Mouse (Mus musculus) kidney, postnatal 0 days (tissue): Measurements from ENCODE around the gene Spata2. TPM values are rescaled to one million over a fixed set of nuclear protein-coding genes. Genes with fewer than 3 reads are reported as not detected.

Source experiments
- ATAC-seq: fragments of 200-750 bp; cut with Nextera tagmentation; replicated peaks from 2 replicates; pipeline ENCODE4 v1.8.0; 2017; ENCODE audit warnings: low read depth, moderate number of reproducible peaks, moderate TSS enrichment, moderate library complexity; ENCODE audit not compliant: low FRiP score
- DNase-seq: peaks from one replicate; pipeline ENCODE4 v3.0.0-alpha.2; 2016; ENCODE audit warnings: low spot score
- H3K27ac ChIP-seq: fragments of 300-500 bp; sonication (generic); 2 replicates; pipeline ENCODE4 v1.5.1; 2014; ENCODE audit warnings: mild to moderate bottlenecking
- H3K27me3 ChIP-seq: fragments of 300-500 bp; sonication (generic); 2 replicates; pipeline ENCODE4 v1.6.1; 2014; ENCODE audit warnings: low read length, mixed read lengths; ENCODE audit not compliant: insufficient read depth
- H3K36me3 ChIP-seq: fragments of 300-500 bp; sonication (generic); 2 replicates; pipeline ENCODE4 v1.6.1; 2014; ENCODE audit warnings: low read length, mixed read lengths; ENCODE audit not compliant: insufficient read depth
- H3K4me1 ChIP-seq: fragments of 300-500 bp; sonication (generic); replicated peaks from 2 replicates; pipeline ENCODE4 v1.6.1; 2014; ENCODE audit warnings: antibody characterized with exemption, low read length, mixed read lengths; ENCODE audit not compliant: insufficient read depth
- H3K4me2 ChIP-seq: fragments of 300-500 bp; sonication (generic); 2 replicates; pipeline ENCODE4 v1.6.1; 2014; ENCODE audit warnings: mild to moderate bottlenecking, low read length, moderate library complexity, mixed read lengths
- H3K4me3 ChIP-seq: fragments of 300-500 bp; sonication (generic); replicated peaks from 2 replicates; pipeline ENCODE4 v1.5.1; 2014; ENCODE audit warnings: low read depth, low read length
- H3K9ac ChIP-seq: fragments of 300-500 bp; sonication (generic); 2 replicates; pipeline ENCODE4 v1.6.1; 2014; ENCODE audit warnings: low read depth, low read length
- H3K9me3 ChIP-seq: fragments of 300-500 bp; sonication (generic); replicated peaks from 2 replicates; pipeline ENCODE4 v1.6.1; 2016; ENCODE audit warnings: low read length, inconsistent platforms, mixed read lengths
- CTCF ChIP-seq: IDR thresholded peaks from 2 replicates; pipeline ENCODE4 v1.5.1; 2016; ENCODE audit warnings: antibody characterized with exemption, low read depth, mild to moderate bottlenecking, moderate library complexity
- WGBS: fragments of 180-500 bp; shearing (Covaris S2); extraction: QIAGEN DNeasy Blood & Tissue Kit; methylation state at CpG from one replicate; pipeline ENCODE4 v1.1.7; 2014; 5-methylcytosine and 5-hydroxymethylcytosine counted together
- polyA plus RNA-seq: library from polyadenylated mRNA; unstranded; fragments of >200 nt; fragmentation: Nextera tagmentation; extraction: Ambion mirVana; gene quantifications from 2 replicates; pipeline ENCODE4 v1.2.1, GENCODE M21; 2015

Spata2 gene
- polyA plus RNA-seq, 1 experiment from 2014 or later: 14.3 TPM

DNA sequence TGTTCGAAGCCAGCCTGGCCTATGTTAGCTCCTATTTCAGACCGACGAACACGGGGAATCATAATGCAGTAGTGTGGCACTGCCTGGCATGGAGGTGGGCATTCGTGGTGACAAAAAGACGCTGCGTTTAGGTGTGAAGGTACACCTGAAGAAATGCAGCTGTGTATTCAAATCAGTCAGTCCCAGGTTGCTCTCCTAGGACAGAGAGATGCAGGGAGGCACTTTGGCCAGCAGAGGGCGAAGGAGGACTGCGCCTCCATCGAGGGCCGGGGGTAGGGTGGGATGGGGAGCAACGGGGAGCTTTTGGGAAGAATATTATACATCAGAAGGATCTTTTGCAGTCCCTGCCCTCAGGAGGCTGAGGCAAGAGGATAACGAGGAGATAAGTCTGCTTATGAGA is 39.4 kb upstream of the Spata2 start:
- 16% methylated on average over 13 of the region's 13 CpGs for WGBS
- no peak overlapping the region for H3K9ac ChIP-seq
- H3K4me1 ChIP-seq: no peaks in the 10 kb centered on the region
- TF ChIP-seq CTCF: peak; percentile 94
- no peak for ATAC-seq
- H3K27ac ChIP-seq: no peak overlapping the region
- H3K9me3 ChIP-seq: no peaks in the 10 kb centered on the region
- H3K4me3 ChIP-seq: no peak overlapping the region
- no peaks in the 10 kb centered on the region for H3K36me3 ChIP-seq
- H3K27me3 ChIP-seq: no peaks in the 10 kb centered on the region
- DNase-seq: peak; percentile 73
- H3K4me2 ChIP-seq: no peak overlapping the region

DNA sequence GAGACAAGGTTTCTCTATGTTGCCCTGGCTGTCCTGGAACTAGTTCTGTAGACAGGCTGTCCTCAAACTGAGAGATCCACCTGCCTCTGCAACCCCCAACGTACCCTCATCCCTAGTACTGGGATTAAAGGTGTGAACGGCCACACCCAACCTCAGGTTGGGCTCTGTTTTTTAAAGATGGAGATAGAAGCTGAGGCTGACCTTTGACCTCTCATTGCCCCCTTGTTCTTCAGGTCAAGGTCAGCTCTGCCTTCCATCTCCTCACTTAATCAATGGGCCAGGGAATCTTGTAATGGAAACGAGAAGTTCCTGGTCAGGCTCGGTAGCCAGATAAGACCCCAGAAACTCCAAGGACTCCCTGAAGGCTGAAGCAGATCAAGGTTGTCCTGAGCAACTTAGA is 37.8 kb upstream of the Spata2 start:
- ATAC-seq: no peak
- no peak overlapping the region for H3K4me2 ChIP-seq
- 85% methylated on average over 4 of the region's 4 CpGs for WGBS
- no peak overlapping the region for H3K4me3 ChIP-seq
- no peak overlapping the region for H3K9ac ChIP-seq
- H3K9me3 ChIP-seq: no peaks in the 10 kb centered on the region
- H3K4me1 ChIP-seq: no peaks in the 10 kb centered on the region
- no peak overlapping the region for H3K27ac ChIP-seq
- DNase-seq: no peak
- H3K27me3 ChIP-seq: no peaks in the 10 kb centered on the region
- no peaks in the 10 kb centered on the region for H3K36me3 ChIP-seq
- no peak for TF ChIP-seq CTCF

DNA sequence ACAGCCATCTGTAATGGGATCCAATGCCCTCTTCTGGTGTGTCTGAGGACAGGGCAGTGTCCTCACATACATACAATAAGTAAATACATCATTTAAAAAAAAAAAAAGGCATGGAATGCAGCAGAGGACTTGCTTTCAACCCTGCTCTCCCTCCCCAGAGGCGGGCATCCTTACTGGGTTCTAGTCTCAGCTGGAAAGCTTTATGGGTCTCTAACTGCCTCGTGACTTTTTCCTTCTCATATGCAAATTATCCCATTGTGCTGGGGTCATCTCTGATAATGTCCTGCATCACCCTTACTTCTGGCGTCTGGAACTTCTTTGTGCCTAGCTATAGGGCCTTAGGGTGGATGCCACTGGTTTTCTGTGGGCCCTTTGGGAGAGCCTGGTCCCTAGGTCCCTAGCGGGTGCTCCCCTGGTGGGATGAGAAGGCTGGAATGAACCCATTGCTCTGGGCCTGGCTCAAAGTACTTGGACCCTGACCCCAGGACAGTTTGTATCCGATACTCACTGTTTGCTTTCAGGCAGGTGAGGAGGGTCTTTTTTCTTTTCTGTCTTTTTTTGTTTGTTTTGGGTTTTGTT is 37.3 kb upstream of the Spata2 start:
- DNase-seq (no peak), ATAC-seq (no peak)
- Histone ChIP-seq H3K27ac (no peak overlapping the region), H3K36me3 (no peaks in the 10 kb centered on the region), H3K27me3 (no peaks in the 10 kb centered on the region), H3K9ac (no peak overlapping the region), H3K9me3 (no peaks in the 10 kb centered on the region), H3K4me3 (no peak overlapping the region), H3K4me1 (no peaks in the 10 kb centered on the region), H3K4me2 (no peak overlapping the region)
- TF ChIP-seq CTCF: no peak
- WGBS: 57% methylated on average over 5 of the region's 5 CpGs

DNA sequence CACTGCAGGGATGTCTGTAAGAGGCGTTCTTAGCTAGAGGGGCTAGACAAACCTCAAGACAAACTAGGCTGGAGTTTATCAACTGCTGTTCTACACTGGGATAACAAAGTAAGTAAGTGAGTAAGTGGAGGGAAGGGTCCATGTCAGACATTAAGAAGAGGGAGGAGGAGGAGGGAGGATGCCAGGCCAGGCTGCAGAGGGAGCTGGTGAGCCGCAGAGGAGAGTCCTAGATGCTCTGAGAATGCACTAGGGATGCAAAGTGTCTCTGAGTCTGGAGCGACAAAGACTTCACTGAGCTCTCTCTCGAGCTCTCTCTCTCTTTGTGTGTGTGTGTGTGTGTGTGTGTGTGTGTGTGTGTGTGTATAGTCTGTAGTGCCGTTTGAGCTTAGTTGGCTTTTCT is 35.6 kb upstream of the Spata2 start:
- Histone ChIP-seq H3K4me1 (no peaks in the 10 kb centered on the region), H3K27ac (no peak overlapping the region), H3K4me3 (no peak overlapping the region), H3K9ac (no peak overlapping the region), H3K27me3 (no peaks in the 10 kb centered on the region), H3K36me3 (no peaks in the 10 kb centered on the region), H3K4me2 (no peak overlapping the region), H3K9me3 (no peaks in the 10 kb centered on the region)
- WGBS: 10% methylated on average over 5 of the region's 5 CpGs
- DNase-seq (peak; percentile 65), ATAC-seq (no peak)
- TF ChIP-seq CTCF: peak; percentile 65

DNA sequence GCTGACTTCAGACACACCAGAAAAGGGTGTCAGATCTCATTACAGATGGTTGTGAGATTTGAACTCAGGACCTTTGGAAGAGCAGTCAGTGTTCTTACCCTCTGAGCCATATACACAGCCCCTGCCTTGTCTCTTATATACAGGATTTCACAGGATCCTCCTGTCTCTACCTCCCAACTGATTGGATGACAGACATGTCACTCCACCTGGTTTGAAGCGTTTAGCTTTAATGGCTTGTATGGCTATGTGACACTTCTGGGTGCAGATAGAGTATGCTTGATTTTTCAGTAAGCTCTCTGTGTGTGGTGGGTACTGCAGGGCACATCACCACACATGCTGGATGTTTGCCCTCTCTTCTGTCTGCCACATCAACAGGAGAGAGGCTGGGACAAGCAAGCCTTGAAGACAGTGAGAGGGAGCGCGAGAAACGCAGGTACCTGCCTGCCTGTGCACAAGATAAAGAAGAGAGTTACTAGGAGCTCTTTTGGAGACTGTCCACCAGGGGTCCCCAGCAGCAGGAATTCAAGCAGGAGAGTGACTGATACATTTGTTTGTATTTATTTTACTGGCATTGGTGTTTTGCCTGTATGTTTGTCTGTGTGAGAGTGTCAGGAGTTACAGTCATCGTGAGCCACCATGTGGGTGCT is 27.0 kb upstream of the Spata2 start:
- no peak for ATAC-seq
- H3K4me1 ChIP-seq: no peaks in the 10 kb centered on the region
- H3K9ac ChIP-seq: no peak overlapping the region
- 91% methylated on average over 5 of the region's 5 CpGs for WGBS
- H3K27ac ChIP-seq: no peak overlapping the region
- H3K4me2 ChIP-seq: no peak overlapping the region
- no peaks in the 10 kb centered on the region for H3K27me3 ChIP-seq
- H3K36me3 ChIP-seq: peaks cover 26% of the 10 kb centered on the region
- peak; percentile 58 for TF ChIP-seq CTCF
- no peak overlapping the region for H3K4me3 ChIP-seq
- peak; percentile 38 for DNase-seq
- H3K9me3 ChIP-seq: no peaks in the 10 kb centered on the region

DNA sequence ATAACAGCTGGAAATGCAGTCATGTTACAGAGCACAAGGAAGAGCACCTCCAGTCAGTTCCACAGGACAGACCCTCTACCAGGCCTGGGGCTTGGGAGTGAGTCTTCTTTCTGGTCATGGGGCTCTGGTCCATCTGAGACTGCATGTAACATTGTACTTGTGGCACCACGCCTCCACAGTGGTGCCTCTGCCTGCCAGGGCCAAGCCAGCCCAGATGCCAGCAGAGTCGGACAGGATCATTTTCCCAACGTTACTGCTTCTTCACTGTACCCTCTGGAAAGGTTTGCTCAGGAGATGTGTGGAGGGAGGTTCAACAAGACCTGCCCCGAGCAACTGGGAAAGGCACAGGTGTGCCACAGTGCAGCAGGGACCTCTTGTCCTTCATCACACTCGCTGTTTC is 23.0 kb upstream of the Spata2 start:
- H3K9ac ChIP-seq: no peak overlapping the region
- H3K4me1 ChIP-seq: no peaks in the 10 kb centered on the region
- no peak for DNase-seq
- H3K4me2 ChIP-seq: no peak overlapping the region
- no peak for TF ChIP-seq CTCF
- no peak overlapping the region for H3K27ac ChIP-seq
- no peaks in the 10 kb centered on the region for H3K27me3 ChIP-seq
- H3K4me3 ChIP-seq: no peak overlapping the region
- no peaks in the 10 kb centered on the region for H3K9me3 ChIP-seq
- H3K36me3 ChIP-seq: peaks cover 55% of the 10 kb centered on the region
- ATAC-seq: no peak
- 92% methylated on average over 5 of the region's 5 CpGs for WGBS
